Mouse (Mus musculus) forebrain, embryonic 11.5 days (tissue): ENCODE results near the gene Nsmce3. TPM values are rescaled to one million over a fixed set of nuclear protein-coding genes. Genes with fewer than 3 reads are reported as not detected.

ENCODE experiments used
- ATAC-seq: fragments of 200-750 bp; cut with Nextera tagmentation; replicated peaks from 2 replicates; pipeline ENCODE4 v1.8.0; 2017; ENCODE audit warnings: moderate TSS enrichment; ENCODE audit not compliant: low FRiP score
- DNase-seq: peaks from one replicate; pipeline ENCODE4 v3.0.0-alpha.2; 2017; ENCODE audit warnings: low spot score
- H3K27ac ChIP-seq: fragments of 300-500 bp; sonication (generic); 2 replicates; pipeline ENCODE4 v1.5.1; 2014; ENCODE audit warnings: low read depth, low read length
- H3K27me3 ChIP-seq: fragments of 300-500 bp; sonication (generic); 2 replicates; pipeline ENCODE4 v1.6.1; 2014; ENCODE audit warnings: mild to moderate bottlenecking, low read length, mixed read lengths; ENCODE audit not compliant: control insufficient read depth, insufficient read depth
- H3K36me3 ChIP-seq: fragments of 300-500 bp; sonication (generic); 2 replicates; pipeline ENCODE4 v1.6.1; 2014; ENCODE audit warnings: mild to moderate bottlenecking, low read length, moderate library complexity, mixed read lengths; ENCODE audit not compliant: control insufficient read depth, insufficient read depth
- H3K4me1 ChIP-seq: fragments of 300-500 bp; sonication (generic); replicated peaks from 2 replicates; pipeline ENCODE4 v1.6.1; 2014; ENCODE audit warnings: low read length, mixed read lengths; ENCODE audit not compliant: control insufficient read depth, insufficient read depth
- H3K4me2 ChIP-seq: fragments of 300-500 bp; sonication (generic); 2 replicates; pipeline ENCODE4 v1.6.1; 2014; ENCODE audit warnings: low read depth, mild to moderate bottlenecking, low read length, moderate library complexity, mixed read lengths; ENCODE audit not compliant: severe bottlenecking
- H3K4me3 ChIP-seq: fragments of 300-500 bp; sonication (generic); 2 replicates; pipeline ENCODE4 v1.5.1; 2014; ENCODE audit warnings: low read depth, low read length
- H3K9ac ChIP-seq: fragments of 300-500 bp; sonication (generic); 2 replicates; pipeline ENCODE4 v1.6.1; 2014; ENCODE audit warnings: low read length
- H3K9me3 ChIP-seq: fragments of 300-500 bp; sonication (generic); 2 replicates; pipeline ENCODE4 v1.6.1; 2016; ENCODE audit warnings: low read length, mixed read lengths; ENCODE audit not compliant: control insufficient read depth
- WGBS: fragments of 180-500 bp; shearing (Covaris S2); extraction: QIAGEN DNeasy Blood & Tissue Kit; methylation state at CpG from one replicate; pipeline ENCODE4 v1.1.7; 2014; 5-methylcytosine and 5-hydroxymethylcytosine counted together
- polyA plus RNA-seq: library from polyadenylated mRNA; unstranded; fragments of >200 nt; fragmentation: Nextera tagmentation; extraction: Ambion mirVana; gene quantifications from 2 replicates; pipeline ENCODE4 v1.2.1, GENCODE M21; 2014

The Nsmce3 gene
- polyA plus RNA-seq, 1 experiment from 2014 or later, result 11.5 TPM

- H3K27me3 ChIP-seq, result no peaks in the 10 kb centered on the region
- H3K4me3 ChIP-seq, result no peak overlapping the region
- no peak for DNase-seq
- no peak for ATAC-seq
- H3K9me3 ChIP-seq, result no peaks in the 10 kb centered on the region
- H3K4me1 ChIP-seq, result 0 out of 2 replicates have a peak, but pooled peaks cover 8% of the 10 kb centered on the region
- no peak overlapping the region for H3K9ac ChIP-seq
- H3K4me2 ChIP-seq, result no peak overlapping the region
- 93% methylated on average over 4 of the region's 4 CpGs for WGBS
- H3K36me3 ChIP-seq, result no peaks in the 10 kb centered on the region
- H3K27ac ChIP-seq, result no peak overlapping the region
These were observed 2.1 kb upstream of the Nsmce3 start for GRCm38 (mm10) chr7:64874941-64875340.

GRCm38 (mm10) chr7:64873266-64873665, 469 bp upstream of the Nsmce3 start:
- Histone ChIP-seq H3K4me3 (peak overlapping the region; percentile 86), H3K4me2 (peak overlapping the region; percentile 46; the same call in 1 of the 2 replicates), H3K9me3 (no peaks in the 10 kb centered on the region), H3K4me1 (0 out of 2 replicates have a peak, but pooled peaks cover 8% of the 10 kb centered on the region), H3K36me3 (no peaks in the 10 kb centered on the region), H3K27ac (peak overlapping the region; percentile 64; the same call in 1 of the 2 replicates), H3K9ac (peak overlapping the region; percentile 41; the same call in 1 of the 2 replicates), H3K27me3 (no peaks in the 10 kb centered on the region)
- WGBS, result 35% methylated on average over 11 of the region's 11 CpGs
- ATAC-seq, result peak; percentile 13; the same call in 1 of the 2 replicates
- no peak for DNase-seq

- no peaks in the 10 kb centered on the region for H3K27me3 ChIP-seq
- H3K9me3 ChIP-seq, result no peaks in the 10 kb centered on the region
- H3K36me3 ChIP-seq, result no peaks in the 10 kb centered on the region
- 0 out of 2 replicates have a peak, but pooled peaks cover 8% of the 10 kb centered on the region for H3K4me1 ChIP-seq
- H3K4me2 ChIP-seq, result peak overlapping the region; percentile 62
- peak overlapping the region; percentile 86 for H3K4me3 ChIP-seq
- H3K9ac ChIP-seq, result peak overlapping the region; percentile 94
- peak; percentile 51 for DNase-seq
- no peak; the same call in 1 of the 2 replicates for ATAC-seq
- 1% methylated on average over 33 of the region's 33 CpGs for WGBS
- peak overlapping the region; percentile 93 for H3K27ac ChIP-seq
These were observed 632 bp downstream of the Nsmce3 start for GRCm38 (mm10) chr7:64871987-64872742.

- no peak overlapping the region for H3K9ac ChIP-seq
- H3K27me3 ChIP-seq, result no peaks in the 10 kb centered on the region
- H3K4me3 ChIP-seq, result no peak overlapping the region
- no peaks in the 10 kb centered on the region for H3K9me3 ChIP-seq
- H3K36me3 ChIP-seq, result no peaks in the 10 kb centered on the region
- 92% methylated on average over 6 of the region's 6 CpGs for WGBS
- no peak overlapping the region for H3K27ac ChIP-seq
- H3K4me2 ChIP-seq, result no peak overlapping the region
- no peak for ATAC-seq
- no peak for DNase-seq
- 0 out of 2 replicates have a peak, but pooled peaks cover 8% of the 10 kb centered on the region for H3K4me1 ChIP-seq
These were observed 3.2 kb downstream of the Nsmce3 start for GRCm38 (mm10) chr7:64869549-64870065.

GRCm38 (mm10) chr7:64863538-64863937, 9.3 kb downstream of the Nsmce3 start:
- ATAC-seq (no peak), DNase-seq (no peak)
- H3K27me3 ChIP-seq, result no peaks in the 10 kb centered on the region
- H3K27ac ChIP-seq, result no peak overlapping the region
- no peak overlapping the region for H3K9ac ChIP-seq
- no peak overlapping the region for H3K4me2 ChIP-seq
- H3K36me3 ChIP-seq, result no peaks in the 10 kb centered on the region
- no peaks in the 10 kb centered on the region for H3K4me1 ChIP-seq
- WGBS, result 81% methylated on average over 3 of the region's 3 CpGs
- H3K4me3 ChIP-seq, result no peak overlapping the region
- H3K9me3 ChIP-seq, result no peaks in the 10 kb centered on the region

- Histone ChIP-seq H3K9ac (no peak overlapping the region), H3K27me3 (no peaks in the 10 kb centered on the region), H3K27ac (no peak overlapping the region), H3K4me3 (no peak overlapping the region), H3K4me2 (no peak overlapping the region), H3K9me3 (no peaks in the 10 kb centered on the region), H3K36me3 (no peaks in the 10 kb centered on the region), H3K4me1 (no peaks in the 10 kb centered on the region)
- WGBS, result 81% methylated on average over 3 of the region's 3 CpGs
- no peak for ATAC-seq
- DNase-seq, result no peak
These were observed 9.8 kb downstream of the Nsmce3 start for GRCm38 (mm10) chr7:64862978-64863377.

- 83% methylated on average over 12 of the region's 12 CpGs for WGBS
- Histone ChIP-seq H3K27me3 (no peaks in the 10 kb centered on the region), H3K9ac (no peak overlapping the region), H3K4me2 (no peak overlapping the region), H3K4me1 (no peaks in the 10 kb centered on the region), H3K9me3 (no peaks in the 10 kb centered on the region), H3K36me3 (no peaks in the 10 kb centered on the region), H3K4me3 (no peak overlapping the region), H3K27ac (no peak overlapping the region)
- ATAC-seq, result no peak
- DNase-seq, result no peak
These were observed 16.2 kb downstream of the Nsmce3 start for GRCm38 (mm10) chr7:64856526-64857082.

- H3K4me3 ChIP-seq, result no peak overlapping the region
- H3K4me2 ChIP-seq, result no peak overlapping the region
- no peaks in the 10 kb centered on the region for H3K9me3 ChIP-seq
- H3K27ac ChIP-seq, result no peak overlapping the region
- no peaks in the 10 kb centered on the region for H3K36me3 ChIP-seq
- H3K4me1 ChIP-seq, result no peaks in the 10 kb centered on the region
- 78% methylated on average over 15 of the region's 15 CpGs for WGBS
- ATAC-seq (no peak), DNase-seq (no peak)
- no peak overlapping the region for H3K9ac ChIP-seq
- no peaks in the 10 kb centered on the region for H3K27me3 ChIP-seq
These were observed 16.8 kb downstream of the Nsmce3 start for GRCm38 (mm10) chr7:64855976-64856375.
